Comparison of ENCODE assay signal across 8 mouse cellular contexts in genomic region chr17:8505669-8506426, GRCm38 (mm10). TPM values are rescaled to one million over a fixed set of nuclear protein-coding genes. Genes with fewer than 3 reads are reported as not detected.
DNase-seq lines count a peak whose midpoint lies in the region; ATAC-seq and TF ChIP-seq lines count a peak whose summit lies in the region.

No protein-coding gene starts in this region.

- WGBS in heart, embryonic 13.5 days: 2% methylated on average over 20 of the region's 20 CpGs
- under 1% methylated on average over 20 of the region's 20 CpGs for WGBS in kidney, postnatal 0 days
- WGBS in liver, embryonic 13.5 days (ENCODE audit: insufficient replicate concordance): 2% methylated on average over 20 of the region's 20 CpGs

- H3K4me2 ChIP-seq in heart, embryonic 13.5 days: peak overlapping the region; percentile 73
- peak overlapping the region; percentile 48 for H3K4me2 ChIP-seq in kidney, postnatal 0 days (ENCODE audit: low read length)
- H3K4me2 ChIP-seq in liver, embryonic 13.5 days: peak overlapping the region; percentile 61

- peaks cover 15% of the 10 kb centered on the region; the same call in 1 of the 2 replicates for H3K27me3 ChIP-seq in heart, embryonic 13.5 days (replicated peaks)
- 0 out of 2 replicates have a peak, but pooled peaks cover 6% of the 10 kb centered on the region for H3K27me3 ChIP-seq in kidney, postnatal 0 days (ENCODE audit: insufficient read depth, low read length)
- 0 out of 2 replicates have a peak, but pooled peaks cover 3% of the 10 kb centered on the region for H3K27me3 ChIP-seq in liver, embryonic 13.5 days

- H3K9ac ChIP-seq in heart, embryonic 13.5 days: peak overlapping the region; percentile 65
- no peak overlapping the region for H3K9ac ChIP-seq in kidney, postnatal 0 days (ENCODE audit: low read depth, low read length)
- H3K9ac ChIP-seq in liver, embryonic 13.5 days: peak overlapping the region; percentile 43

- TF ChIP-seq POLR2A in embryonic fibroblast, embryonic 13.5 days (IDR thresholded peaks at IDR 0.05; ENCODE audit: low read depth, low read length): peak; percentile 43; the same call in 1 of the 2 replicates

- peak; percentile 74 for ATAC-seq in heart, embryonic 13.5 days (ENCODE audit: extremely low read depth, insufficient number of reproducible peaks, low FRiP score, low TSS enrichment)
- peak; percentile 80 for ATAC-seq in kidney, postnatal 0 days (replicated peaks; ENCODE audit: low FRiP score, low read depth)
- peak; percentile 62 for ATAC-seq in liver, embryonic 13.5 days (ENCODE audit: low read depth)

- peak overlapping the region; percentile 28; the same call in 1 of the 2 replicates for H3K27ac ChIP-seq in embryonic fibroblast, embryonic 13.5 days (ENCODE audit: insufficient read depth, low read length)
- peak overlapping the region; percentile 77 for H3K27ac ChIP-seq in heart, embryonic 13.5 days (replicated peaks)
- no peak overlapping the region; the same call in 1 of the 2 replicates for H3K27ac ChIP-seq in kidney, postnatal 0 days
- H3K27ac ChIP-seq in liver, embryonic 13.5 days: no peak overlapping the region

- no peaks in the 10 kb centered on the region for H3K9me3 ChIP-seq in heart, embryonic 13.5 days
- H3K9me3 ChIP-seq in kidney, postnatal 0 days (replicated peaks; ENCODE audit: low read length): no peaks in the 10 kb centered on the region
- H3K9me3 ChIP-seq in liver, embryonic 13.5 days (replicated peaks): no peaks in the 10 kb centered on the region

- no peaks in the 10 kb centered on the region for H3K36me3 ChIP-seq in heart, embryonic 13.5 days
- H3K36me3 ChIP-seq in kidney, postnatal 0 days (ENCODE audit: insufficient read depth, low read length): no peaks in the 10 kb centered on the region
- H3K36me3 ChIP-seq in liver, embryonic 13.5 days: no peaks in the 10 kb centered on the region

- no peak for TF ChIP-seq CTCF in embryonic fibroblast, embryonic 13.5 days (IDR thresholded peaks at IDR 0.05; ENCODE audit: borderline replicate concordance, insufficient read depth, low read length)
- TF ChIP-seq CTCF in kidney, postnatal 0 days (IDR thresholded peaks at IDR 0.05; ENCODE audit: low read depth): 0 out of 2 replicates have a peak, but pooled peaks have one; percentile 14

- DNase-seq in CD4-positive helper T cell, adult 2 months (ENCODE audit: low read depth, low spot score): peak; percentile 56
- DNase-seq in brain, adult 2 months (ENCODE audit: low read depth, low spot score): peak; percentile 97
- DNase-seq in kidney, postnatal 0 days (ENCODE audit: low spot score): peak; percentile 85
- peak; percentile 21 for DNase-seq in liver, embryonic 13.5 days
- peak; percentile 58 for DNase-seq in naive thymus-derived CD4-positive, alpha-beta T cell, adult 2 months (ENCODE audit: low read depth)
- peak; percentile 81 for DNase-seq in testis, postnatal 10 days (ENCODE audit: low spot score)

- H3K4me3 ChIP-seq in embryonic fibroblast, embryonic 13.5 days (ENCODE audit: insufficient read depth, low read length): peak overlapping the region; percentile 2; the same call in 1 of the 2 replicates
- H3K4me3 ChIP-seq in heart, embryonic 13.5 days: peak overlapping the region; percentile 46
- 0 out of 2 replicates have a peak overlapping the region, but pooled peaks have one; percentile 4 for H3K4me3 ChIP-seq in kidney, postnatal 0 days (replicated peaks; ENCODE audit: low read depth, low read length)
- peak overlapping the region; percentile 35 for H3K4me3 ChIP-seq in liver, embryonic 13.5 days (replicated peaks)

- H3K4me1 ChIP-seq in embryonic fibroblast, embryonic 13.5 days (ENCODE audit: control insufficient read depth, insufficient read depth, low read length): peaks cover 11% of the 10 kb centered on the region
- peaks cover 39% of the 10 kb centered on the region for H3K4me1 ChIP-seq in heart, embryonic 13.5 days
- peaks cover 15% of the 10 kb centered on the region for H3K4me1 ChIP-seq in kidney, postnatal 0 days (replicated peaks; ENCODE audit: insufficient read depth, low read length)
- H3K4me1 ChIP-seq in liver, embryonic 13.5 days (replicated peaks): peaks cover 7% of the 10 kb centered on the region

RNA-seq across cellular contexts. Expression of gene Pde10a, which starts 19.3 kb away (rescaled TPM):
- 7.9 and 9.3 TPM in 2 replicates for polyA plus RNA-seq in embryonic fibroblast, embryonic 13.5 days (2011; ENCODE audit: insufficient read length, low read depth, missing spikeins)
- polyA plus RNA-seq in heart, embryonic 13.5 days (2015; fragmentation: Nextera tagmentation; extraction: Ambion mirVana): 1.1 and 1.2 TPM in 2 replicates
- polyA plus RNA-seq in kidney, postnatal 0 days (2015; fragmentation: Nextera tagmentation; extraction: Ambion mirVana): 1.3 and 2.0 TPM in 2 replicates
- polyA plus RNA-seq in liver, embryonic 13.5 days (2015; fragmentation: Nextera tagmentation; extraction: Ambion mirVana): 0.31 and 0.39 TPM in 2 replicates

Comparison
In these comparisons a context has a peak if more than half of its experiments do, and no peak if none do; other contexts are left out.
1. DNase-seq: peak in every context shown above with its lines; median percentile 97 in brain, adult 2 months; 85 in kidney, postnatal 0 days; 81 in testis, postnatal 10 days; 58 in naive thymus-derived CD4-positive, alpha-beta T cell, adult 2 months; 56 in CD4-positive helper T cell, adult 2 months; 21 in liver, embryonic 13.5 days.
2. H3K27ac ChIP-seq: peak in embryonic fibroblast, embryonic 13.5 days (single experiment) and heart, embryonic 13.5 days (single experiment); none in kidney, postnatal 0 days (single experiment) and liver, embryonic 13.5 days (single experiment).
3. Peak in every context shown above with its lines, with median percentiles within 50 percentile points of each other: H3K4me3 ChIP-seq, ATAC-seq and H3K4me2 ChIP-seq.